9 mouse cellular contexts compared by ENCODE assay signal in the genomic region with DNA sequence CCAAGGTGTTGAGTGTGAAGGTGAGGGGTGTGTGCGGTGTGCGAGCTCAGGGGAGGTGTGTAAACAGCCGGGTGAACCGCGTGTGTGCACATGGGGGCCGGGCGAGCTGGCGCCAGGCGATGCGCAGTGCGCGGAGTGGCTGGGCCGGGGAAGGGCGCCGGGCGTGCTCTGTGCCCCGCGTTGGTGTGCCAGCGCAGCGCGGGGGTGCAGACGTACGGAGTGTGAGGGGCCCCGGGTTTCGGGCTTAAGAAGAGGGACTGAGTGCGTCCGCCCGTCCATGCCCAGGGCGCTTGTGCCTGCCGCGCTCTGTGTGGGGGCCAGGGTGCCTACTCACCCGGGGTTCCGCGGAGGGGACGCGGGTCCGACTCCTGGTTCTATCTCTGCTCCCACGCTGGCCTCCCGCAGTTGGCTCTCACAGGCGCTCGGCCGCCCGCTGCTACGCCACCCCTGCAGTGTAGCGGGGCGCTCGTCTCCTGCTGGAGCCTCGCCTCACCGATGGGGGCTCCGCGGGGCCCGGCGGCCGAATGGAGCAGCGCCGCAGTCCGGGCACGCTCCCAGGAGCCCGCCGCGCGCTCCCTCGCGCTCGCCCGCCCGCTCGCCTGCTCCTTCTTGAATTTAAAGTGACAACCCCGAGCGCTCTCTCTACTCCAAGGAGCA. TPM values are rescaled to one million over a fixed set of nuclear protein-coding genes. Genes with fewer than 3 reads are reported as not detected.
DNase-seq lines count a peak whose midpoint lies in the region; ATAC-seq and TF ChIP-seq lines count a peak whose summit lies in the region.
"Had no signal": no experiment of that assay in that cellular context is flagged by ENCODE, and none has a peak within 500 bp of the region (broad histone marks: within the 10 kb centered on the region; RNA-seq: fewer than 3 reads in every experiment).

No protein-coding gene starts in this region.

- DNase-seq in T-cell, adult 2 months (ENCODE audit: low spot score): peak; percentile 9
- peak; percentile 49 for DNase-seq in embryo, embryonic 10.5 days (ENCODE audit: low spot score)
- DNase-seq in layer of hippocampus, postnatal 10 days (ENCODE audit: low spot score in 2 of 2): peak; percentile 51 to 73
- peak; percentile 28 for DNase-seq in lung, postnatal 14 days
- peak; percentile 62 for DNase-seq in right cerebral cortex, postnatal 4 days

- H3K9ac ChIP-seq in heart, embryonic 16.5 days (ENCODE audit: low read length): peak overlapping the region; percentile 73

- no peaks in the 10 kb centered on the region for H3K27me3 ChIP-seq in C2C12 (ENCODE audit: control insufficient read depth, insufficient read depth, insufficient read length)
- peaks cover 32% of the 10 kb centered on the region for H3K27me3 ChIP-seq in heart, embryonic 16.5 days (ENCODE audit: control insufficient read depth, insufficient read depth, low read length)

- peaks cover 8% of the 10 kb centered on the region for H3K79me2 ChIP-seq in C2C12 (ENCODE audit: control insufficient read depth, insufficient read depth)

- H3K4me2 ChIP-seq in heart, embryonic 16.5 days (ENCODE audit: low read depth, low read length): peak overlapping the region; percentile 97

- peak; percentile 10 for TF ChIP-seq CTCF in C2C12 (IDR thresholded peaks at IDR 0.05; ENCODE audit: control insufficient read depth, insufficient read depth, insufficient read length)

- H3K9me3 ChIP-seq in heart, embryonic 16.5 days (replicated peaks; ENCODE audit: control insufficient read depth, low read length): no peaks in the 10 kb centered on the region

- peak; percentile 71 for ATAC-seq in heart, embryonic 16.5 days (replicated peaks; ENCODE audit: extremely low read depth, insufficient read depth, low FRiP score)
- no peak for ATAC-seq in monocyte, adult 5-6 weeks (replicated peaks; ENCODE audit: insufficient number of reproducible peaks, low FRiP score, low TSS enrichment, poor library complexity, severe bottlenecking)

- under 1% methylated on average over 70 of the region's 70 CpGs for WGBS in heart, embryonic 16.5 days

- peak overlapping the region; percentile 37 for H3K4me3 ChIP-seq in C2C12 (ENCODE audit: insufficient read depth, poor library complexity, severe bottlenecking)
- peak overlapping the region; percentile 57 for H3K4me3 ChIP-seq in heart, embryonic 16.5 days (ENCODE audit: low read length)

- H3ac ChIP-seq in C2C12 (ENCODE audit: control insufficient read depth, insufficient read length, low read depth): peak overlapping the region; percentile 85

- H3K79me3 ChIP-seq in C2C12 (ENCODE audit: low read depth): no peaks in the 10 kb centered on the region

- no peak overlapping the region for H3K27ac ChIP-seq in heart, embryonic 16.5 days (ENCODE audit: low read length)

- H3K4me1 ChIP-seq in heart, embryonic 16.5 days (ENCODE audit: control insufficient read depth, insufficient read depth, low read length): peaks cover 8% of the 10 kb centered on the region

- H3K36me3 ChIP-seq in C2C12 (ENCODE audit: control insufficient read depth, insufficient read depth): no peaks in the 10 kb centered on the region
- no peaks in the 10 kb centered on the region for H3K36me3 ChIP-seq in heart, embryonic 16.5 days (ENCODE audit: control insufficient read depth, insufficient read depth)

TF ChIP-seq in C2C12, 6 proteins besides CTCF, POLR2A, EP300 and RAD21:
- TF ChIP-seq MYOD1 (IDR thresholded peaks at IDR 0.05; ENCODE audit: control insufficient read depth, insufficient read length, low read depth) (no peak), CEBPB (IDR thresholded peaks at IDR 0.05; ENCODE audit: low read depth) (no peak), USF1 (IDR thresholded peaks at IDR 0.05; ENCODE audit: low read depth) (no peak), FOSL1 (IDR thresholded peaks at IDR 0.05; ENCODE audit: insufficient read depth, low read length, poor library complexity, severe bottlenecking) (no peak), MAX (IDR thresholded peaks at IDR 0.05) (peak; percentile 16), MYOG (IDR thresholded peaks at IDR 0.05; ENCODE audit: control insufficient read depth, extremely low read depth, insufficient read length) (no peak)

RNA-seq across cellular contexts. Expression of gene Syt12, which starts 0.5 kb away (rescaled TPM):
- 14.4 TPM for polyA plus RNA-seq in C2C12 (2012; fragmentation: generic; extraction: Trizol)
- 0.76 and 1.1 TPM in 2 replicates for polyA plus RNA-seq in heart, embryonic 16.5 days (2015; fragmentation: Nextera tagmentation; extraction: Ambion mirVana)
- 10 to 100 TPM; 21.4 to 21.5 TPM for total RNA-seq in layer of hippocampus, postnatal 10 days (2021)
- not detected in 3 replicates for total RNA-seq in monocyte, adult 5-6 weeks (2017)
- total RNA-seq: neutrophil, adult 5-6 weeks had no signal

RNA-seq across cellular contexts. Expression of gene 2010003K11Rik, which starts 21.7 kb away (rescaled TPM):
- polyA plus RNA-seq in C2C12 (2012; fragmentation: generic; extraction: Trizol): not detected
- 0.12 TPM in 1 of 2 replicates, not detected in the other for polyA plus RNA-seq in heart, embryonic 16.5 days (2015; fragmentation: Nextera tagmentation; extraction: Ambion mirVana)
- not detected for total RNA-seq in layer of hippocampus, postnatal 10 days (2021)
- not detected in 3 replicates for total RNA-seq in monocyte, adult 5-6 weeks (2017)
- total RNA-seq: neutrophil, adult 5-6 weeks had no signal

RNA-seq across cellular contexts. Expression of gene Pcx, which starts 33.5 kb away (rescaled TPM):
- 4.0 TPM for polyA plus RNA-seq in C2C12 (2012; fragmentation: generic; extraction: Trizol)
- 14.1 and 15.8 TPM in 2 replicates for polyA plus RNA-seq in heart, embryonic 16.5 days (2015; fragmentation: Nextera tagmentation; extraction: Ambion mirVana)
- total RNA-seq in layer of hippocampus, postnatal 10 days (2021): 10 to 100 TPM; 39.4 to 47.9 TPM
- 0.58 TPM in 1 of 3 replicates, not detected in the others for total RNA-seq in monocyte, adult 5-6 weeks (2017)

RNA-seq across cellular contexts. Expression of gene Rhod, which starts 37.5 kb away (rescaled TPM):
- polyA plus RNA-seq in C2C12 (2012; fragmentation: generic; extraction: Trizol): 65.1 TPM
- polyA plus RNA-seq in heart, embryonic 16.5 days (2015; fragmentation: Nextera tagmentation; extraction: Ambion mirVana): 18.3 and 20.4 TPM in 2 replicates
- 1 to 10 TPM; 2.2 to 2.3 TPM for total RNA-seq in layer of hippocampus, postnatal 10 days (2021)
- not detected in 3 replicates for total RNA-seq in monocyte, adult 5-6 weeks (2017)
- total RNA-seq: neutrophil, adult 5-6 weeks had no signal

Comparison
In these comparisons a context has a peak if more than half of its experiments do, and no peak if none do; other contexts are left out.
1. DNase-seq: peak in every context shown above with its lines; median percentile 62 in layer of hippocampus, postnatal 10 days; 62 in right cerebral cortex, postnatal 4 days; 49 in embryo, embryonic 10.5 days; 28 in lung, postnatal 14 days; 9 in T-cell, adult 2 months.
2. RNA of gene Syt12, which starts 0.5 kb away (total RNA-seq): 21.4 to 21.5 TPM in layer of hippocampus, postnatal 10 days; not detected in monocyte, adult 5-6 weeks; every median in the first group is over 10 times any median in the second.
3. RNA of gene Pcx, which starts 33.5 kb away (total RNA-seq): 39.4 to 47.9 TPM in layer of hippocampus, postnatal 10 days; 0.58 TPM in monocyte, adult 5-6 weeks; every median in the first group is over 10 times any median in the second.